Mouse (Mus musculus): ENCODE measurements at regions not wholly inside any gene's neighbourhood (a gene's known extent, or its start where the extent isn't known, plus 50 kb on each side); places are given as distances from the start of the nearest gene placed in this dataset.

DNA sequence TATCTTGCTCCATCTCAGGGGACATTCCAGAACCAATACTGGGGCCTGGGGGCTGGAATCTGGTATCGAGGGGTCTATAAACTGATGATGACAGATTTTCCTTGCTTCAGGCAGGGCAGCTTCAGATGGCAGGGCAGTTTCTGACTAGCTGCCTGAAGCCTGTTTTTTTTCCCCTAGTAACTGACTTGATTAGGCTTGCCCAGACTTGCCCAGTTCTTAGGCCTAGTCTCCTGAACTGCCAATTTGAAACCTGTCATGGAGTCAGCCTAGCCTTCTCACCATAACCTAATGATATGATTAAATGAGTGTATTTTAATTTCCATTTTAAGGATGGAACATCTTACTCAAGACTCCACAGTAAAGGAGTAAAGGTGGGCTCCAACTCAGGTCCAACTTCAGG is 591.2 kb downstream of the Cntn3 start:
- TF ChIP-seq CTCF (IDR thresholded peaks at IDR 0.05; ENCODE audit: borderline replicate concordance, extremely low read depth, insufficient read depth, insufficient read length), result no peak
- TF ChIP-seq POLR2A (IDR thresholded peaks at IDR 0.05; ENCODE audit: borderline replicate concordance, extremely low read depth, insufficient read depth, insufficient read length, poor library complexity, severe bottlenecking), result no peak
